Mouse (Mus musculus): ENCODE data around the gene Fhit. TPM values are rescaled to one million over a fixed set of nuclear protein-coding genes. Genes with fewer than 3 reads are reported as not detected.

Gene Fhit
- polyA plus RNA-seq, 1 experiment from 2014 or later = 1.9 TPM

- H3K4me2 ChIP-seq (ENCODE audit: low read depth, low read length) = no peak overlapping the region
- H3K4me3 ChIP-seq (ENCODE audit: low read depth, low read length) = no peak overlapping the region
- no peaks in the 10 kb centered on the region for H3K9me3 ChIP-seq (replicated peaks; ENCODE audit: control insufficient read depth, low read length)
- 60% methylated on average over 1 of the region's 1 CpGs for WGBS (ENCODE audit: insufficient replicate concordance)
- ATAC-seq (ENCODE audit: low read depth) = no peak
- no peaks in the 10 kb centered on the region for H3K36me3 ChIP-seq (ENCODE audit: control insufficient read depth, insufficient read depth)
- no peak overlapping the region for H3K9ac ChIP-seq (ENCODE audit: low read depth, low read length)
- H3K27me3 ChIP-seq (ENCODE audit: control insufficient read depth, insufficient read depth, low read depth, low read length) = no peaks in the 10 kb centered on the region
- no peak overlapping the region for H3K27ac ChIP-seq (ENCODE audit: low read length)
- no peaks in the 10 kb centered on the region for H3K4me1 ChIP-seq (ENCODE audit: control insufficient read depth, low read depth, low read length)
These were observed 817.8 kb downstream of the Fhit start for GRCm38 (mm10) chr14:10344064-10344463.

DNA sequence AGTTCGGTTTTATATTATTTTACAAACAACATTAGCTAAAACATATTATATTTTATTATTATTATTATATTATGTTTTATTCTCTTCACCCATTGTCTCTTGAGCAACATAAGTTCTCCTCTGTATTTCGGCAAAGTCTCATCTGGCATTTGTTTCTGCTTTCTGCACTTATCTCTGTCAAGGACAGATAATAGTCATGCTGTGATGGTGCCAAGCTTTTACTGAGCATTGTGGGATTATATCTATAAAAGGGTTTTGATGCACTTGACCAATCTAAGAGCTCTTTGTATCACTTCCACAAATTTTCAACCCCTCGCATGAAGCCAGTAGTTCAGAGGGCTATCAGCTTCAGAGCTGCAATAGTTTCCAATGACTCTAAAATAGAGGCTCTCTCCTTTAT lies 845.1 kb downstream of the Fhit start:
- Histone ChIP-seq H3K9me3 (replicated peaks; ENCODE audit: control insufficient read depth, low read length) (no peaks in the 10 kb centered on the region), H3K27ac (ENCODE audit: low read length) (no peak overlapping the region), H3K36me3 (ENCODE audit: control insufficient read depth, insufficient read depth) (no peaks in the 10 kb centered on the region), H3K4me3 (ENCODE audit: low read depth, low read length) (no peak overlapping the region), H3K9ac (ENCODE audit: low read depth, low read length) (no peak overlapping the region), H3K4me2 (ENCODE audit: low read depth, low read length) (no peak overlapping the region), H3K4me1 (ENCODE audit: control insufficient read depth, low read depth, low read length) (no peaks in the 10 kb centered on the region), H3K27me3 (ENCODE audit: control insufficient read depth, insufficient read depth, low read depth, low read length) (no peaks in the 10 kb centered on the region)
- WGBS (ENCODE audit: insufficient replicate concordance) = 60% methylated on average over 3 of the region's 3 CpGs
- ATAC-seq (ENCODE audit: low read depth) = no peak

GRCm38 (mm10) chr14:10312190-10312589 lies 849.6 kb downstream of the Fhit start:
- Histone ChIP-seq H3K4me3 (ENCODE audit: low read depth, low read length) (no peak overlapping the region), H3K36me3 (ENCODE audit: control insufficient read depth, insufficient read depth) (no peaks in the 10 kb centered on the region), H3K27me3 (ENCODE audit: control insufficient read depth, insufficient read depth, low read depth, low read length) (no peaks in the 10 kb centered on the region), H3K9ac (ENCODE audit: low read depth, low read length) (no peak overlapping the region), H3K27ac (ENCODE audit: low read length) (no peak overlapping the region), H3K9me3 (replicated peaks; ENCODE audit: control insufficient read depth, low read length) (no peaks in the 10 kb centered on the region), H3K4me2 (ENCODE audit: low read depth, low read length) (no peak overlapping the region), H3K4me1 (ENCODE audit: control insufficient read depth, low read depth, low read length) (no peaks in the 10 kb centered on the region)
- no peak for ATAC-seq (ENCODE audit: low read depth)
- 44% methylated on average over 1 of the region's 1 CpGs for WGBS (ENCODE audit: insufficient replicate concordance)

DNA sequence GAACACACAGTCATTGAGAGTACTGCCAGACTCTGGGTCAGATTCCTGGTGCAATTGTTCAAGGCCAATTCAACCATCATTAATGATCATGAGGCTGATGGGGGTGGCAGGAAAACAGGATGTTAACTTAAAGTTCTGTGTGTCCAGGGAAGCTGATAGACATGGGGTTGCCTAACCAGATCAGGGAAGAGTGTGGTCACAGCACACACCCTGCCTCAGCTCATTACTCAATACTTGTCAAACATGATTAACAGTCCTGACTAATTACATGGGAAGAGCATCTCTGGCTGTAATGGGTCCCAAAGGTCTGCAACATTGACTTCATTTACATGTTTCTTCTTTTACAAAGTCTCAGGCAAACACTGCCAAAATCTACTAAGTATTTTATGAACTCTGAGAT lies 856.5 kb downstream of the Fhit start:
- H3K9ac ChIP-seq (ENCODE audit: low read depth, low read length) = no peak overlapping the region
- no peaks in the 10 kb centered on the region for H3K9me3 ChIP-seq (replicated peaks; ENCODE audit: control insufficient read depth, low read length)
- H3K27ac ChIP-seq (ENCODE audit: low read length) = no peak overlapping the region
- no peaks in the 10 kb centered on the region for H3K36me3 ChIP-seq (ENCODE audit: control insufficient read depth, insufficient read depth)
- no peaks in the 10 kb centered on the region for H3K27me3 ChIP-seq (ENCODE audit: control insufficient read depth, insufficient read depth, low read depth, low read length)
- no peaks in the 10 kb centered on the region for H3K4me1 ChIP-seq (ENCODE audit: control insufficient read depth, low read depth, low read length)
- no peak for ATAC-seq (ENCODE audit: low read depth)
- no peak overlapping the region for H3K4me2 ChIP-seq (ENCODE audit: low read depth, low read length)
- no peak overlapping the region for H3K4me3 ChIP-seq (ENCODE audit: low read depth, low read length)

DNA sequence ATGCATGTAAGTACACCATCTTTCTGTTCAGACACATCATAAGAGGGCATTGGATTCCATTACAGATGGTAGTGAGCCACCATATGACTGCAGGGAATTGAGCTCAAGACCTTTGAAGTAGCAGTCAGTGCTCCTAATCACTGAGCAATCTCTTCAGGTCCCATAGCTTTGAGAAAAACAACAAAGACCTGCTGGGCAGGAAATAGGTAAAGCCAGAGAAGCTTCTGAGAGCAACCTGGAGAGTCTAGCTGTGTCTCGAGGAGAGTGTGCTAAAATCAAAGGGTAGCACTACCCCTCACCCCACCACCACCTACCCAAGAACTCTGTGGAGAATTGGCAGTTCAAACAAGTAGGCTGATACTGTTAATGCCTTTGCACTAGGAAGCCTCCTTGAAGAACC lies 860.3 kb downstream of the Fhit start:
- H3K36me3 ChIP-seq (ENCODE audit: control insufficient read depth, insufficient read depth) = no peaks in the 10 kb centered on the region
- H3K9ac ChIP-seq (ENCODE audit: low read depth, low read length) = no peak overlapping the region
- no peak overlapping the region for H3K27ac ChIP-seq (ENCODE audit: low read length)
- no peaks in the 10 kb centered on the region for H3K27me3 ChIP-seq (ENCODE audit: control insufficient read depth, insufficient read depth, low read depth, low read length)
- H3K9me3 ChIP-seq (replicated peaks; ENCODE audit: control insufficient read depth, low read length) = no peaks in the 10 kb centered on the region
- H3K4me2 ChIP-seq (ENCODE audit: low read depth, low read length) = no peak overlapping the region
- no peak overlapping the region for H3K4me3 ChIP-seq (ENCODE audit: low read depth, low read length)
- 29% methylated on average over 1 of the region's 1 CpGs for WGBS (ENCODE audit: insufficient replicate concordance)
- no peak for ATAC-seq (ENCODE audit: low read depth)
- H3K4me1 ChIP-seq (ENCODE audit: control insufficient read depth, low read depth, low read length) = no peaks in the 10 kb centered on the region

DNA sequence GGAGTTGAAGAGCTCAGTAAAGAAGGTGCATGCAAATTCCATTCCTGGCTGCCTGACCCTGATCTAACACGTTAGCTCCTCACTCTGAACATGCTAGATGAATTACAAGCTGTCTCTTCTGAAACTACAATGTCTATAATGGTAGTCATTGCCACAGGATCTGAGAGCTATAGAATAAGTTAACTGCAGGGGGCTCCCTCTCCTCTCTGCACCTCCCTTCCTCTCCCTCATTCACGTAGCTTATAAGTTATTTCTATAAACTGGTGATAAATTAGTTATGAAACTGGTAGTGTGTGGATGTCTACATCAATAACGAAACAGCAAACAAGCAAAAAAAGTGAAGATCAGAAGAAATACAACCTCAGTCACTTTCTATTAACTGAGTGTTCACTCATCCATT lies 860.9 kb downstream of the Fhit start:
- no peaks in the 10 kb centered on the region for H3K9me3 ChIP-seq (replicated peaks; ENCODE audit: control insufficient read depth, low read length)
- no peaks in the 10 kb centered on the region for H3K27me3 ChIP-seq (ENCODE audit: control insufficient read depth, insufficient read depth, low read depth, low read length)
- no peaks in the 10 kb centered on the region for H3K4me1 ChIP-seq (ENCODE audit: control insufficient read depth, low read depth, low read length)
- no peak overlapping the region for H3K27ac ChIP-seq (ENCODE audit: low read length)
- H3K4me3 ChIP-seq (ENCODE audit: low read depth, low read length) = no peak overlapping the region
- ATAC-seq (ENCODE audit: low read depth) = no peak
- H3K36me3 ChIP-seq (ENCODE audit: control insufficient read depth, insufficient read depth) = no peaks in the 10 kb centered on the region
- H3K4me2 ChIP-seq (ENCODE audit: low read depth, low read length) = no peak overlapping the region
- 42% methylated on average over 3 of the region's 3 CpGs for WGBS (ENCODE audit: insufficient replicate concordance)
- no peak overlapping the region for H3K9ac ChIP-seq (ENCODE audit: low read depth, low read length)

DNA sequence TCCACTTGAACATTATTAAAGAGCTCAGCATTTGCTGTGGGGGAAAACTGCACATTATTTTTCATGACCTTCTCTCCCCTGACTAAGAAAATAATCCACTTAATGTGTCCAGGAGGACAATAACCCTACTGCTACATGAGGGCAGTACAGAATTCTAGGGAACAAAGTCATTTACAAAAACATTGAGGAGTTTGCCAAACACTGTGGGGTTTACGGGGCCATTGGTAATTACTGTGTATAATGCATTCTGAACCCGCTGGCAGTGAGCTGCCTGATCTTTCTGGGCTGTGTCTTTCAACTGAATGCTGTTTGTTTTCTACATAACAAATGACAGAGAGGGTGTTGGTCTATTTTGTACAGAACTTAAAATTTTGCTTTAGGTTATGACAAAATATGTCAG lies 862.8 kb downstream of the Fhit start:
- Histone ChIP-seq H3K4me1 (ENCODE audit: control insufficient read depth, low read depth, low read length) (no peaks in the 10 kb centered on the region), H3K9me3 (replicated peaks; ENCODE audit: control insufficient read depth, low read length) (no peaks in the 10 kb centered on the region), H3K27ac (ENCODE audit: low read length) (no peak overlapping the region), H3K4me2 (ENCODE audit: low read depth, low read length) (no peak overlapping the region), H3K9ac (ENCODE audit: low read depth, low read length) (no peak overlapping the region), H3K36me3 (ENCODE audit: control insufficient read depth, insufficient read depth) (no peaks in the 10 kb centered on the region), H3K4me3 (ENCODE audit: low read depth, low read length) (no peak overlapping the region), H3K27me3 (ENCODE audit: control insufficient read depth, insufficient read depth, low read depth, low read length) (no peaks in the 10 kb centered on the region)
- 48% methylated on average over 2 of the region's 2 CpGs for WGBS (ENCODE audit: insufficient replicate concordance)
- ATAC-seq (ENCODE audit: low read depth) = no peak

DNA sequence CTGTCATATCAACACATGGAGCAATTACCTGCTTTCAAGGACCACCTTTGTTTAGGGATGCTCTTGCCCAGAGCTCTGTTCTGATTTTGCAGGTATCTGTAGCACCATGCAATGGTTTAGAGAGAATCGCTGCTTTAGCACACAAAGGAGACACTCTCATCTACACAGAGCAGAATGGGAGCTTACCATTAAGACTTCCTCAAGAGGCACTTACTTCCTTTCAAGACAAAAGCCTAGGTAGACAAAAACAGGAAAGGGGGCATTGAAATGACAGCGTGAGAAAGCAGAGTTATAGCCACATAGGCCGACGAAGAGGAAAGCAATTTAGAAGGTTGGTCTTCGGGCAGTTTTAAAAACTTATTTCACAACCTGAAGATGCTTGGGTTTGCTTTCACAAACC lies 872.8 kb downstream of the Fhit start:
- no peaks in the 10 kb centered on the region for H3K4me1 ChIP-seq (ENCODE audit: control insufficient read depth, low read depth, low read length)
- H3K36me3 ChIP-seq (ENCODE audit: control insufficient read depth, insufficient read depth) = no peaks in the 10 kb centered on the region
- WGBS (ENCODE audit: insufficient replicate concordance) = 16% methylated on average over 5 of the region's 5 CpGs
- H3K27me3 ChIP-seq (ENCODE audit: control insufficient read depth, insufficient read depth, low read depth, low read length) = no peaks in the 10 kb centered on the region
- H3K4me3 ChIP-seq (ENCODE audit: low read depth, low read length) = no peak overlapping the region
- H3K27ac ChIP-seq (ENCODE audit: low read length) = no peak overlapping the region
- no peak for ATAC-seq (ENCODE audit: low read depth)
- no peak overlapping the region for H3K9ac ChIP-seq (ENCODE audit: low read depth, low read length)
- H3K9me3 ChIP-seq (replicated peaks; ENCODE audit: control insufficient read depth, low read length) = no peaks in the 10 kb centered on the region
- H3K4me2 ChIP-seq (ENCODE audit: low read depth, low read length) = no peak overlapping the region

GRCm38 (mm10) chr14:10286027-10286426 lies 875.8 kb downstream of the Fhit start:
- Histone ChIP-seq H3K4me1 (ENCODE audit: control insufficient read depth, low read depth, low read length) (no peaks in the 10 kb centered on the region), H3K36me3 (ENCODE audit: control insufficient read depth, insufficient read depth) (no peaks in the 10 kb centered on the region), H3K9ac (ENCODE audit: low read depth, low read length) (no peak overlapping the region), H3K9me3 (replicated peaks; ENCODE audit: control insufficient read depth, low read length) (no peaks in the 10 kb centered on the region), H3K27me3 (ENCODE audit: control insufficient read depth, insufficient read depth, low read depth, low read length) (no peaks in the 10 kb centered on the region), H3K4me2 (ENCODE audit: low read depth, low read length) (no peak overlapping the region), H3K27ac (ENCODE audit: low read length) (no peak overlapping the region), H3K4me3 (ENCODE audit: low read depth, low read length) (no peak overlapping the region)
- WGBS (ENCODE audit: insufficient replicate concordance) = 63% methylated on average over 6 of the region's 6 CpGs
- ATAC-seq (ENCODE audit: low read depth) = no peak

- no peak overlapping the region for H3K4me3 ChIP-seq (ENCODE audit: low read depth, low read length)
- H3K36me3 ChIP-seq (ENCODE audit: control insufficient read depth, insufficient read depth) = no peaks in the 10 kb centered on the region
- H3K4me2 ChIP-seq (ENCODE audit: low read depth, low read length) = no peak overlapping the region
- 51% methylated on average over 5 of the region's 5 CpGs for WGBS (ENCODE audit: insufficient replicate concordance)
- H3K4me1 ChIP-seq (ENCODE audit: control insufficient read depth, low read depth, low read length) = no peaks in the 10 kb centered on the region
- no peaks in the 10 kb centered on the region for H3K27me3 ChIP-seq (ENCODE audit: control insufficient read depth, insufficient read depth, low read depth, low read length)
- H3K27ac ChIP-seq (ENCODE audit: low read length) = no peak overlapping the region
- H3K9me3 ChIP-seq (replicated peaks; ENCODE audit: control insufficient read depth, low read length) = no peaks in the 10 kb centered on the region
- ATAC-seq (ENCODE audit: low read depth) = no peak
- H3K9ac ChIP-seq (ENCODE audit: low read depth, low read length) = no peak overlapping the region
These were observed 933.1 kb downstream of the Fhit start for GRCm38 (mm10) chr14:10228708-10229107.
